Mouse (Mus musculus): ENCODE measurements at regions not wholly inside any gene's neighbourhood (a gene's known extent, or its start where the extent isn't known, plus 50 kb on each side); places are given as distances from the start of the nearest gene placed in this dataset.

DNA sequence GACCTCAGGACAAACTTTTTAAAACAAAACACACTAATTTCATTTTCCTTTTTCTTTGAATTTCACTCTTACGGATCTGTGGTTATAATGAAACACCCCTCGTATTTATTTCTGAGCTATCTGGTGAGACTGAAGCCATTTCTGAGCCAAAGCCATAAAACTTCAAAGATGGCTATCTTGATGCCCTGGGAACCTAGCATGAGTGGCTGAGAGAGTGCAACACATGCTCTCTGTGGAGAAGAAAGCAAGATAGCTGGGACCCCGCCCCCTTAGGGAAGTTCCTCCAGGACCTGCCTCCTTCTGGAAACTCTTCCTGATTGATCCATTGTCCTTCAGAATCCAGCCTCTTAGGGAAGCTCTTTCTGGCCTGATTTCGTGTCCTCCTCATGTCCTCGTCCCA, 57.6 kb upstream of the Myb start:
- no peak overlapping the region for H3K9ac ChIP-seq (ENCODE audit: low read depth, low read length)
- peaks cover 7% of the 10 kb centered on the region for H3K4me1 ChIP-seq (replicated peaks; ENCODE audit: control insufficient read depth, insufficient read depth, low read length)
- 78% methylated on average over 5 of the region's 5 CpGs for WGBS
- no peaks in the 10 kb centered on the region for H3K9me3 ChIP-seq (ENCODE audit: control insufficient read depth, low read length)
- H3K27ac ChIP-seq (ENCODE audit: low read depth, low read length) = no peak overlapping the region
- no peaks in the 10 kb centered on the region for H3K27me3 ChIP-seq (replicated peaks; ENCODE audit: control insufficient read depth, insufficient read depth, low read length)
- ATAC-seq (replicated peaks; ENCODE audit: low FRiP score) (no peak), DNase-seq (ENCODE audit: low spot score) (no peak)
- no peak overlapping the region for H3K4me2 ChIP-seq
- no peak overlapping the region for H3K4me3 ChIP-seq (ENCODE audit: low read depth, low read length)
- no peaks in the 10 kb centered on the region for H3K36me3 ChIP-seq (ENCODE audit: control insufficient read depth, insufficient read depth, low read length)

DNA sequence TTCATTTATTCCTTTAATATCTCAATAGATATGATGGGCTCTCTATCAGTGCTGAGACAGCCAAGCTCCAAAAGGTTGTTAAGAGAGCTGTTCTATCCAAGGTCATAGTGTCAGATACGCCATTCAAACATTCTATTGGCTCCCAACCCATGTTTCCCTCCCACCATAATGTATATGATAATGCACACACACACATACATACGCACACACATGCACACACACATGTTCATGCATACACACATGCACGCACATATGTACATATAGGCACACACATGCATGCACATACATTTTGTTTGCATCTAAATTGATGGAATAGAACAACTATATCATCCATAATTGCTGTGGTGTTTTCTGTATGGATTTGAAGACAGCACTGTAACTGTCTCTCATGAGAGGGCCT, 60.0 kb upstream of the Myb start:
- Histone ChIP-seq H3K9me3 (ENCODE audit: control insufficient read depth, low read length) (0 out of 2 replicates have a peak, but pooled peaks cover 3% of the 10 kb centered on the region), H3K9ac (ENCODE audit: low read depth, low read length) (no peak overlapping the region), H3K27ac (ENCODE audit: low read depth, low read length) (peak overlapping the region; percentile 76), H3K27me3 (replicated peaks; ENCODE audit: control insufficient read depth, insufficient read depth, low read length) (no peaks in the 10 kb centered on the region), H3K4me2 (no peak overlapping the region), H3K4me1 (replicated peaks; ENCODE audit: control insufficient read depth, insufficient read depth, low read length) (peaks cover 7% of the 10 kb centered on the region), H3K4me3 (ENCODE audit: low read depth, low read length) (no peak overlapping the region), H3K36me3 (ENCODE audit: control insufficient read depth, insufficient read depth, low read length) (no peaks in the 10 kb centered on the region)
- no peak for DNase-seq (ENCODE audit: low spot score)
- ATAC-seq (replicated peaks; ENCODE audit: low FRiP score) = peak; percentile 27
- 83% methylated on average over 3 of the region's 3 CpGs for WGBS

DNA sequence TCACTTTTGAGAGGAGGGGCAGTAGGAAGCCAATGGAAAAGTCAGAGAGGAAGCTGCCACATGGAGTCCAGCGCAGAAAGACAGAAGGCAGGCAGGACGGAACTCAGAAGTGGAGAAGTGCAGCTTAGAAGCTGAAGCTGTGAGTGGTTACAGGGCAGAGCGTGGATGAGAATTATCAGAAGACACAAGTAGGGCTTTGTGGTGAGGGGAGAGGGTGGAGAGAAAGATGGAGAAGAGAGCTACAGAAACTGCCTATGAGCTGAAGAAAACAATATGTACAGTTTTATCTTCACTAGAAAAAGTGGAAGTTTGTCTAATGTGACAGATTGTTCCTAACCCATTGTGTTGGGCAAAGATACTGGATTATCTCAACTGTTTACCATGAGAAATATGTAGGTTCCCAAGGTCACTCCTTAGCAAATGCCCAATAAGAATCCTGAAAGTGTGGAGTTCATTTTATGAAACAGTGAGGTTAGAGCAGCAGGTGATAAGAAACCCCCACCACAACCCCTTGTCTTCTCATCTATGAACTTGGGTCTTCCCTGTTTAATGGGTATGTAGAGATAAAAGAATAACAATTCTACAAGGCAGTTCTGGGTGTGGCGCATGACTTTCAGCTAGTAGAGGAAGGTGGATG, 60.6 kb upstream of the Myb start:
- DNase-seq (ENCODE audit: low spot score) (peak; percentile 35), ATAC-seq (replicated peaks; ENCODE audit: low FRiP score) (peak; percentile 89)
- Histone ChIP-seq H3K4me1 (replicated peaks; ENCODE audit: control insufficient read depth, insufficient read depth, low read length) (peaks cover 7% of the 10 kb centered on the region), H3K27me3 (replicated peaks; ENCODE audit: control insufficient read depth, insufficient read depth, low read length) (no peaks in the 10 kb centered on the region), H3K36me3 (ENCODE audit: control insufficient read depth, insufficient read depth, low read length) (no peaks in the 10 kb centered on the region), H3K4me2 (0 out of 2 replicates have a peak overlapping the region, but pooled peaks have one; percentile 2), H3K9me3 (ENCODE audit: control insufficient read depth, low read length) (0 out of 2 replicates have a peak, but pooled peaks cover 3% of the 10 kb centered on the region), H3K27ac (ENCODE audit: low read depth, low read length) (peak overlapping the region; percentile 76), H3K4me3 (ENCODE audit: low read depth, low read length) (no peak overlapping the region), H3K9ac (ENCODE audit: low read depth, low read length) (no peak overlapping the region)
- 37% methylated on average over 4 of the region's 4 CpGs for WGBS

DNA sequence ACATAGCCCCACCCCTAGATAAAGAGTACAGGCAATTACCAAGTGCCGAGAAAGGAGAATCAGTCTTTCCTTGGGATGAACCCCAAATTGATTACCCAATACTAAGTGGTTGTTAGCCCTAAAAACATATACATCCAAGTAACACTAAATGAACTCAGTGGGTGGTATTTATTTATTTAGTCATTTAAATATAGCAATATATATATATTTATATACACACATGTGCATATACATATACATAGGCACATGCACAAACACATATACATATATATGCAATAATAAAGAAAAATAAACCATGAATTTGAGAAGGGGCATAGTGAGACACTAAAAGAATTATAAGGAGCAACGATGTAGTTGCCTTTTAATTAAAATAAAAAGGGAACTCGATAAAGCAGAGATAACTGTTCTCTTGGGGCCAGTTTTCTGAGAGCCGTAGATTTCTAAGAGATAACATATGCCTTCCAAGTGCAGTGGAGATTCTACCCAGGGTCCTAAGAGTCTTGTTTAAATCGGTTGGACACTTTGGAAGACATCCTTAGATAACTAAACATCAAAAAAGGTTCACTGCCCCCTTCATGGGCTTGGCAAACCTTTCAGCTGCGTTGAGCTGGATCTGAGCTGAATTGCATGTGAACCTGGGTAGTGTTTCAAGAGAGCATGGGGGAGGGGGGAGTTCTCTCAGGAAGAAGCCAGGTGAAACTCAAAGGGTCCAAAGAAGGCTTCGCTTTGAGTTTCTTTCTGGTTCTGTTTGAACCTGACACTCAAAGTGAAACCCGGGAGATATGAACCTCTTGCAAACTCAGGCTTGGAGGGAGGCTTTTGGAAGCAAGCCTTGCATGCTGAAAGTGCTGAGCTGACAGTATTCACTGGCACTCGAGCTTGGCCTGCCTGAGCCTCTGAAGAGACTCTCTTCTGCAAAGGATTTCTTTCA, 61.6 kb upstream of the Myb start:
- H3K4me1 ChIP-seq (replicated peaks; ENCODE audit: control insufficient read depth, insufficient read depth, low read length) = peaks cover 8% of the 10 kb centered on the region

DNA sequence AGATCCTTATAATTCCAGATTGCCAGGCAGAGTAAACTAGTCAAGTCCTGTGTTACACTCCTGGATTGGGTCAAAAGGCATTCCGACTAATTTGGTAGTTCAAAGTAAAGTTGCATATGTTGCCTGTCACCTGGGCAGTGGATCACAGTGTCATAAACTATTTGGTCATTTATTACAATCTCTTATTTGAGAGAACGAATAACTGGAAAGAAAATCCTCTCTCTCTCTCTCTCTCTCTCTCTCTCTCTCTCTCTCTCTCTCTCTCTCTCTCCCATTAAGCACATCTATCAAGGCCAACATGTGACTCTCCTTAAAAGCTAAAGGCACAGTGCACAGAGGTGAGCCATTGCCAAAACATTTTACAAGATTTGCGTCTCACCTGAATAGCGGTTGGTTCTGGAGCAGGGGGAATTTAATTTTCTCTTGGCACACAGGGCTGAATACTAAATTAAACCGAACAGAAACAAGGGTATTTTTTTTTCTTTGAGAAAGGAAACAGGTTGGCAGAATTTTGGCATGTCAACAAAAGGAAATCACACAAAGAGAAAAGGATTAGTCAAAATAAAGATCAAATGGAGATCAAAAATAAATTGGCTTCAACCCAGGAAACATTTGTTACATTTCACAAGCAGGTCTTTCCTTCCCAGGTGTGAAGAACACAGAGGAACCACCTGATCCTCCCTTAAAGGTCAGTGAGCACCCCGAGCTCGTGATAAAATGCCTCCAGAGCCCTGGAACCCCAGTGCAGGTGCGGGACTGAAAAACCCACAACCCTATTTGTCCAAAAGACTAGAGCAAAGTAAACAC, 62.5 kb upstream of the Myb start:
- ATAC-seq (replicated peaks; ENCODE audit: low FRiP score) = no peak
- Histone ChIP-seq H3K4me1 (replicated peaks; ENCODE audit: control insufficient read depth, insufficient read depth, low read length) (peaks cover 15% of the 10 kb centered on the region), H3K36me3 (ENCODE audit: control insufficient read depth, insufficient read depth, low read length) (no peaks in the 10 kb centered on the region), H3K4me3 (ENCODE audit: low read depth, low read length) (no peak overlapping the region), H3K9ac (ENCODE audit: low read depth, low read length) (no peak overlapping the region), H3K4me2 (no peak overlapping the region), H3K27me3 (replicated peaks; ENCODE audit: control insufficient read depth, insufficient read depth, low read length) (no peaks in the 10 kb centered on the region), H3K9me3 (ENCODE audit: control insufficient read depth, low read length) (0 out of 2 replicates have a peak, but pooled peaks cover 3% of the 10 kb centered on the region), H3K27ac (ENCODE audit: low read depth, low read length) (peak overlapping the region; percentile 68)
- WGBS = 83% methylated on average over 8 of the region's 8 CpGs
- peak; percentile 8 for DNase-seq (ENCODE audit: low spot score)

More for the DNA sequence above, 61.6 kb upstream of the Myb start:
- Histone ChIP-seq H3K4me3 (ENCODE audit: low read depth, low read length) (no peak overlapping the region), H3K9ac (ENCODE audit: low read depth, low read length) (no peak overlapping the region), H3K9me3 (ENCODE audit: control insufficient read depth, low read length) (0 out of 2 replicates have a peak, but pooled peaks cover 3% of the 10 kb centered on the region), H3K27me3 (replicated peaks; ENCODE audit: control insufficient read depth, insufficient read depth, low read length) (no peaks in the 10 kb centered on the region), H3K27ac (ENCODE audit: low read depth, low read length) (peak overlapping the region; percentile 76), H3K4me2 (no peak overlapping the region), H3K36me3 (ENCODE audit: control insufficient read depth, insufficient read depth, low read length) (no peaks in the 10 kb centered on the region)
- ATAC-seq (replicated peaks; ENCODE audit: low FRiP score) = 0 out of 2 replicates have a peak, but pooled peaks have one; percentile 25
- WGBS = 60% methylated on average over 9 of the region's 9 CpGs
- peak; percentile 31 for DNase-seq (ENCODE audit: low spot score)

DNA sequence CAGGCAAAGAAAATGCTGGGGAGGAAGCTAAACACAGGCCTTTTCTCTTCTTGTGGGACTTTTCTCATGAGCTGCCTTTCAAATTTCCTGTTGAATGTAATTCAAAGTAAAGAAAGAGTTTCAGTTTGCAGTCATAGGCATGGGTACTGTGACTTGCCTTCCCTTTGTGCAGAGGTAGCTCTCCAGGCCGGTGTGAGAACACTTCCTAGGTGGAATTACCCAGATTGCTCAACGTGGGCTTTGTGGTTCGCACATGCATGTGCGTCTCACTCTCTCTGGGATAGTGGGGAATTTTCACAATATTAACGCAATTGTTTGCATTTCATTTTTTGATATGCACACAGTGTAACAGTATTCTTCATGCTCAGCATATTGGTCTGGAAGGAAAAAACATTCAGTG, 63.4 kb upstream of the Myb start:
- 93% methylated on average over 5 of the region's 5 CpGs for WGBS
- ATAC-seq (replicated peaks; ENCODE audit: low FRiP score) (no peak), DNase-seq (ENCODE audit: low spot score) (peak; percentile 15)
- Histone ChIP-seq H3K9ac (ENCODE audit: low read depth, low read length) (no peak overlapping the region), H3K36me3 (ENCODE audit: control insufficient read depth, insufficient read depth, low read length) (no peaks in the 10 kb centered on the region), H3K4me2 (no peak overlapping the region), H3K4me3 (ENCODE audit: low read depth, low read length) (no peak overlapping the region), H3K27ac (ENCODE audit: low read depth, low read length) (no peak overlapping the region), H3K9me3 (ENCODE audit: control insufficient read depth, low read length) (0 out of 2 replicates have a peak, but pooled peaks cover 3% of the 10 kb centered on the region), H3K27me3 (replicated peaks; ENCODE audit: control insufficient read depth, insufficient read depth, low read length) (no peaks in the 10 kb centered on the region), H3K4me1 (replicated peaks; ENCODE audit: control insufficient read depth, insufficient read depth, low read length) (peaks cover 13% of the 10 kb centered on the region)

DNA sequence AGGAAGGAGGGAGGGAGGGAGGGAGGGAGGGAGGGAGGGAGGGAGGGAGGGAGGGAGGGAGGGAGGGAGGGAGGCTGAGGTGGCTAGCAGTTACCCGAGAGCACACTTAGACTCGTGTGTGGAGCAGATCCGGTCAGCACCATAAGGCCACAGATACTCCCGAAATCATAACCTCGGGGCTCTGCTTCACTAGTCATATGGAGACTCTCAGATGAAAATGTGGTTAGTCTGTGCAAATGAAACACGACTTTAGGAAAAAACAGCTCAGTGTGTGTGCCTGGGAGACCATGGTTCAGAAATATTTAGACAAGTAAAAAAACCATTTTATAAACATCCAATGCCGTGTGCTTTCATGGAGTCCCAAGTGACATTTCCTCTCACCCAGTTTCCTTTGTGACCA, 65.4 kb upstream of the Myb start:
- 79% methylated on average over 7 of the region's 7 CpGs for WGBS
- no peaks in the 10 kb centered on the region for H3K36me3 ChIP-seq (ENCODE audit: control insufficient read depth, insufficient read depth, low read length)
- H3K4me1 ChIP-seq (replicated peaks; ENCODE audit: control insufficient read depth, insufficient read depth, low read length) = peaks cover 8% of the 10 kb centered on the region
- H3K4me3 ChIP-seq (ENCODE audit: low read depth, low read length) = no peak overlapping the region
- DNase-seq (ENCODE audit: low spot score) = peak; percentile 3
- no peak overlapping the region for H3K27ac ChIP-seq (ENCODE audit: low read depth, low read length)
- H3K27me3 ChIP-seq (replicated peaks; ENCODE audit: control insufficient read depth, insufficient read depth, low read length) = no peaks in the 10 kb centered on the region
- H3K4me2 ChIP-seq = no peak overlapping the region
- H3K9ac ChIP-seq (ENCODE audit: low read depth, low read length) = no peak overlapping the region
- H3K9me3 ChIP-seq (ENCODE audit: control insufficient read depth, low read length) = 0 out of 2 replicates have a peak, but pooled peaks cover 3% of the 10 kb centered on the region
- no peak for ATAC-seq (replicated peaks; ENCODE audit: low FRiP score)

DNA sequence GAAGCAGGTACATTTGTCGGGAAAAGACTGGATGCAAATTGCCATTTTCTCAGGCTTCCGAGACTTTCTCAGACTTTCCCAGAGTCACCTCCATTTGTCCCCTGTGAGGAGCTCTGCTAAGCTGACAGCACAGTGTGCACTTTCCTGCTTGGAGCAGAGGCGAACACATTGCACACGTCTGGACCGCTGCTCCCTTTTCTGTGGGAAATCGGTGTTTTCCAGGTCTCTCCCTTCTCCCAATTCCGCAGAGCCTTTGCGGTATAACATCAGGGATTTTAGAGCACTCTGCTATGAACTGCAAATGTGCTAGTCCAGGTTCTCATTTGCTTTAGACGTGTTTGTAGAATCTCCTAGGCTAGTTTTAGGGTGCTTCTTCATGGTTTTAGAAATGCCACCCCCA, 67.0 kb upstream of the Myb start:
- WGBS = 76% methylated on average over 9 of the region's 9 CpGs
- no peaks in the 10 kb centered on the region for H3K36me3 ChIP-seq (ENCODE audit: control insufficient read depth, insufficient read depth, low read length)
- H3K4me1 ChIP-seq (replicated peaks; ENCODE audit: control insufficient read depth, insufficient read depth, low read length) = peaks cover 8% of the 10 kb centered on the region
- H3K9ac ChIP-seq (ENCODE audit: low read depth, low read length) = no peak overlapping the region
- H3K4me2 ChIP-seq = no peak overlapping the region
- H3K27ac ChIP-seq (ENCODE audit: low read depth, low read length) = no peak overlapping the region
- 0 out of 2 replicates have a peak, but pooled peaks cover 3% of the 10 kb centered on the region for H3K9me3 ChIP-seq (ENCODE audit: control insufficient read depth, low read length)
- H3K4me3 ChIP-seq (ENCODE audit: low read depth, low read length) = no peak overlapping the region
- DNase-seq (ENCODE audit: low spot score) = no peak
- no peak for ATAC-seq (replicated peaks; ENCODE audit: low FRiP score)
- H3K27me3 ChIP-seq (replicated peaks; ENCODE audit: control insufficient read depth, insufficient read depth, low read length) = no peaks in the 10 kb centered on the region
